Mouse (Mus musculus) embryo, embryonic 11 days (tissue): Measurements from ENCODE around the gene Nrp2.

ENCODE experiments used
- DNase-seq: peaks from one replicate; pipeline ENCODE4 v3.0.0-alpha.2; 2015

The Nrp2 gene

DNA sequence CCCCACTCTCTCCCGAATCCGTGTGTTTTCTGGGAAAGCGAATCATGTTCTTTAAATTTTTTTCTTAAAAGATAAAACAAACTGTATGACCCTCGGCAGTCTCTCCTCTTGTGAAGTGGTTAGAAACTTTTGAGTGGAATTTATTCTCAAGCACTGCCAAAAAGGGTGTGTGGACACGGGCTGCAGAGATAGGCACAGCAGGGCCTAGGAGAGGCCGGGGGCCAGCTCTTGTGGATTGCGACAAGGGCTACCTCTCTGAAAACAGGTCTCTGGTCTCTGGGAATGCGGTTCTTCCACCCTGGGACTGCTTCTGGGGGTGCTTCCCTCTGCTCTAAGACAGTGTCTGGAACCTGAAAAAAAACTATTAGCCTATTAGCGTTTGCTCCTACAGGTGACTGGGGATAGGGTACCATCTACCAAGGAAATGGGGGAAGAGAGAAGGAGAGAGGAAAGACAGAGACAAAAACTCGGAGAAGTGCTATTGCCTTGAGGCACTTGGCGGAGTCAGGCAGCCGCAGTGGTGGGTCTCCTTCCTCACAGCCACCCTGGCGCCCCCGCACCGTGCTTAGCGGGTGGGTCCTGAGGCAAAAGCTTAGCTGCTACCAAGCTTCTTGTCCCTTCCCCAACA, 1.9 kb downstream of the Nrp2 start:
- no peak for DNase-seq

DNA sequence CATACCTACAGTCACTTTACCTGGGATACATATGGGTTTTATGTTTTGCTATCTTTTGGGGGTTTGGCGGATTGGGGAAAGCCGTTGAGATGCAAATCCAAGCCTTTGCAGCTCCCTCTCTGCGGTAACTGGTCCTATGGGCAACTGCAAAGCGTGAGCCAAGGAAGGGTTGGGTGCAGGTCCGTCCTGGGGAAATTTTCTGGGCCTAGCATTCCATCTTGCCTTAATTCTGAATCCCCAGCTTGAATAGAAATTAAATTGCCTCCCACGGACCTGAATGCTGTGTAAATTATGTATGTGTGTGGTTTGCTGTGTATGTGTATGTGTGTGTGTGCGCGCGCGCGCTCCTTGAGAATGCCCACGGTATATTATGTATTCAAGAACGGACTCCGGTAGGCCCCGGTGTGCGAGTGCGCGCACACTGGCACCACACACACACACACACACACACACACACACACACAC, 2.5 kb downstream of the Nrp2 start:
- DNase-seq = no peak

- peak; percentile 81 for DNase-seq
These were observed 3.3 kb downstream of the Nrp2 start for GRCm38 (mm10) chr1:62706085-62707021.

DNA sequence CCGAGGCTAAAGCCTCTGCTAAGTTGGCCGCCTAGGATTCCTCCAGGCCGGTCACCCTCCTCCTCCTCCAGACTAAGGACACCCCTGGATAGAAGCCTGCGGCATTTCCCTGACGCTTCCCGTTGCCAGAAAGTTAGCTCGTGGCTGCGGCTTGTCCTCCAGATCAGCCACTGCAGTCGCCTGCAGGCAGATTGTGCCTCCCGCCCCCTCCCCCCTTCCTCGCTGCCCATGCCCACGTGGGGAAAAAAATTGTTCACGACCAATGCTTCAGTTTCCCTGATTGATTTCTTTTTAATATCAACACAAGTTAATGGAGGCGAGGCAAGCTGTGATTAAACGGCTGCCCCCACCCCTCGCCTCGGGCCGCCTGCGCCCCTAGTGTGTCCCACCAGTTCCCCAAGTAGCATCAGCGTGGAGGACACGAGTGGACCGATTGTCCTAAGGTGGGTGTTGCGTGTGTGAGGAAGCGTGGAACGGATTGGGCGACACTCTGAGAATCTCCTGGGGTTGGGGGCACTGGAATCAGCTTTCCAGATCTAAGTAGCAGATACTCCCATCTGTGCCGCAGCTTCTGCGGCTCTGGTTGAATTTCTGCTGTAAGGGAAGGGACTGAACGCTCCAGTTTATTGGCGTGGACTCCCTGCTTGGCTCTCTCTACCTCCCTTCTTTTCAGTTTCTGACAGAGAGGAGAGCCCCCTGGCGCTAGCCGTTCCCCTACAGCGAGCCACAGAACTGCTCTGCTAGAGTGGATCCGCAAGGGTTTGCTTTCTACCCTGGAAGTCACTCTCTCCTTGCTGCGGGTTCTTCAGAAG, 4.2 kb downstream of the Nrp2 start:
- DNase-seq = peak; percentile 75

GRCm38 (mm10) chr1:62707913-62708860, 5.1 kb downstream of the Nrp2 start:
- DNase-seq = no peak

- no peak for DNase-seq
These were observed 6.8 kb downstream of the Nrp2 start for GRCm38 (mm10) chr1:62709770-62710335.

DNA sequence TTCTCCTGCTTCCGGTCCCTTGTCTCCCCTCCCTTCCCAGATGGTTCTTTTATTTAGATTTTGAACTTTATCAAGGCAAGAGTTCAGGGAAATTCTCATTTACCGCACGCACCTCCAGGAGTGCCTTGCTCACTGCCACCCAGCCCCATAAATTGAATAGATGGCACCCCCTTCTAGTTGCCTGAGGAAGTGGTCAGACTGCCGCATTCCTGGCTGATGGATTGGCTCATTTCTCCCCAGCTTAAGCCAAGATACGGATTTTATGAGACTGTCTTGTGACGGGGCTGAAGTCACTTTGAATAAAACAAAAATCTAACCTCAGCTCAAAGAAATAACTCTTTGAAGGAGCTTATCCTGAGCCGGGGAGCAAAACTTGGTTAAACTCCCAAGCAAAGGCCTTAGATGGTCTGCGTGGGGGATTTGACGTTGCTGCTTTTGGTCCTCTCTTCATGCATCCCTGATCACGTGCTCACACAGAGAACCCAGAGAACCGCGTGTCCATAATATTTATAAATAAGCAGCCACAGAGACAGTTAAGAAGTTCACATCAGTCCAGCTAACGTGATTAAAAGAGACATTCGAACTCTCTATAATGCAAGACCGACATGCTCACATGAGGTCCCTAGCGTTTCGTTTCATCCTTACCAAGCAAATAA, 10.1 kb downstream of the Nrp2 start:
- DNase-seq = no peak

DNA sequence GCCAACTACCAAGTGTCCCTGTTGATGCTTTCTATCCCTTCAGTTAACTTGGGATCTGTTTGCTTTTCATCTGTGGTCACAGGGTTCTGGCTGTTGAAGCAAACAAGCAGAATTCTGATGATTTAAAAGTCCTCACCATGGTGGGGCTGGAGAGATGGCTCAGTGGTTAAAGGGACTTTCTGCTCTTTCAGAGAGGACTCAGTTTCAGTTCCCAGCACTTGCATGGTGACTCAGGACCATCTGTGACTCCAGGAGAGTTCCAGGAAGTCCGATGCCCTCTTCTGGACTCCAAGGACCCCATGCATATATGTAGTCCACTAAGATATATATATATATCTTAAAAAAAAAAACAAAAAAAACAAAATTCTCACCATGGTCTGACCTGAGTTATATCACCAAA, 11.9 kb downstream of the Nrp2 start:
- DNase-seq = no peak

DNA sequence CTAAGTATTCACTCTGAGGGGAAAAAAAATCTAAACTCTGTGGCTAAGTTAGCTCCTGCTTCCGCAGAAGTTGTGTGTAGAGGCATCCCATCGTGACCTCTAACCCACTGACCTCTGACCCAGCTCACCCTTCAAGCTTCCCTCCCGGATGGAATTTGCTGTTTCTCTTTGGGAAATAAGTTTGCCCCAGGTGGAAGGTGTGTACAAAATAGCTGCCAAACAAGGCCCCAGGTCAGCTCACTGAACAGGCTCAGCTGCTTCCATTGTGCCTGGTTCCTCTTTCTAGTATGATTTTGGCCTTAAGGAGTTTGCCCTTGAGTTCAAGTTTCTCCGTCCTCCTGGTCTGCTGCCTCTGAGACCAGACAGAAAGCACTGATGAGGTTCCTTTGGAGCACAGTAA, 12.6 kb downstream of the Nrp2 start:
- no peak for DNase-seq

DNA sequence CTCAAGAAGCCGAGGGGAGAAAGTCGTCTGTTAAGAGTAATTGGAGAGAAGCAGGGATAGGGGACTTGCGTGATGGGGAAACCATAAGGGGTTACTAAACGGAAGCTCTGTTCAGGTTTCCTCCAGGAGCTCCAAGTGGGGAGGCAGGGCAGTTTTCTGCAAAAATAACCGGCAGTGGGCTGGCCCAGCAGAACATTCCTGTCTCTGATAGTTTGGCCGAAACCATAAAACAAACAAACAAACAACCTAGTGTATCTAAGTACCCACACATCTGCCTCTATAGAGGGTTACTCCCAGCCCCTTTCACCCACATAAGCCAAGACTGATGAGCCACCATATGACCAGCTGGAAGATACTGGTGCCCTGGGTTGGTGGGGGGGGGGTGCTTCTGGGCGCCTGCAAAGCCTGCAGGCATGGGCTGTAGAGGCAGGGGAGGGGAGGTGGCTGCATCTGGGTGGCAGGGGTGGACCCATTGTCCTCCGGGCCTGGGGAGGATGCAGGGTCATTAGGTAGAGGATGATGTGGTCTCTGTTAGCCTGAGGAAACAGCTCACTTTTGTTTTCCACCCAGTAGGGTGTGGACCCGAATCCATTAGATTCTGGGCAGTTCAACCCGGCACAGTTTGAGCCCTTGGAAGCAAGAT, 13.9 kb downstream of the Nrp2 start:
- DNase-seq = no peak

- peak; percentile 74 for DNase-seq
These were observed 14.6 kb downstream of the Nrp2 start for GRCm38 (mm10) chr1:62717552-62718236.

DNA sequence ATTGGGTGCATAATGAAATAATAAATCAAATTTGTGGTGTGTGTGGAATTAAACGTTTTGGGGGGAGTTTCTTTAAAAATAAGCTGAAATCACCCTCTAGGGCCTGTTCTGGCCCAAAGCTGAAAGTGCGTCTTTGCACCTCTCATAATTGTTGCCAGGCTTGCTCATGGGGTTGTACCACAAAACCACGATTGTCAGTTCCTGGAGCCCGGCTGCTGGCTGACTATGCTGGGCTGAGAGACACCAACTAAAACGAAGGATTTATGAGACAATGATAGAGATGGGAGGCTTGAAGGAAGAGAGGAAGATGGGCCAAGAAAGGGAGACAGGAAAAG, 15.1 kb downstream of the Nrp2 start:
- DNase-seq = no peak

GRCm38 (mm10) chr1:62718750-62719149, 15.7 kb downstream of the Nrp2 start:
- DNase-seq = no peak

GRCm38 (mm10) chr1:62719770-62720169, 16.7 kb downstream of the Nrp2 start:
- DNase-seq = no peak

GRCm38 (mm10) chr1:62720176-62720575, 17.1 kb downstream of the Nrp2 start:
- no peak for DNase-seq

GRCm38 (mm10) chr1:62720727-62721705, 17.9 kb downstream of the Nrp2 start:
- DNase-seq = no peak

- DNase-seq = no peak
These were observed 18.7 kb downstream of the Nrp2 start for GRCm38 (mm10) chr1:62721706-62722187.

- no peak for DNase-seq
These were observed 19.4 kb downstream of the Nrp2 start for GRCm38 (mm10) chr1:62722526-62722925.

DNA sequence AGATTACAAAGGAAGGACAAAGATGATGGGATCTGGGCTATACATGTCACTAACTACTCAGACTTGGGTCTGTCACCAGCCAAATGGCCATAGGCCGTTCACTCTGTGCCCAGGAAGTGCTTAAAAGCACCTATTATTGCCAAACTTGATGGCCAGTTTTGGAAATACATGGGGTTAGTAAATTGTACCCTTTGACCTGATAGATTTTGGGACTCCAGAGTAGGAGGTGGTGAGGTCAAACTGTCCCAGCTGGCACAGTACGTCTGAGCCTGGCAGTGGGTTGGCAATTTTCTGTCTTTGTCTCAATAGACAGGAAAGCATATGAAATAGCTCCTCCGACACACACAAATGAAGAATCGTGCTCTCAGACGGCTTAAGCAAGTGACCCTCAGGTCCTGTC, 20.8 kb downstream of the Nrp2 start:
- no peak for DNase-seq
